Mouse (Mus musculus): Measurements from ENCODE around the gene Creld1. TPM values are rescaled to one million over a fixed set of nuclear protein-coding genes. Genes with fewer than 3 reads are reported as not detected.

The Creld1 gene
- total and polyA plus RNA-seq, 3 experiments = 5.9 to 26.7 TPM; not detected in 1

- Histone ChIP-seq H3K4me3 (ENCODE audit: control insufficient read depth in 1 of 2, insufficient read depth in 1 of 2, low read depth in 2 of 2, low read length in 2 of 2) (no peak overlapping the region), H3K4me1 (ENCODE audit: control insufficient read depth in 1 of 2, insufficient read depth in 2 of 2, low read length in 2 of 2) (peaks cover 3 to 15% of the 10 kb centered on the region in 2 experiments), H3K79me2 (ENCODE audit: control insufficient read depth, insufficient read depth, low read length, poor library complexity) (peaks cover 7% of the 10 kb centered on the region; the same call in 1 of the 2 replicates), H3K27ac (ENCODE audit: control insufficient read depth, low read depth, low read length) (no peak overlapping the region), H3K9me3 (replicated peaks; ENCODE audit: insufficient read depth, low read length) (no peaks in the 10 kb centered on the region), H3K36me3 (ENCODE audit: control insufficient read depth in 1 of 2, insufficient read depth in 2 of 2, low read length in 2 of 2) (peaks cover 8 to 17% of the 10 kb centered on the region in 2 experiments), H3K27me3 (ENCODE audit: control insufficient read depth in 1 of 2, insufficient read depth in 2 of 2, low read length in 2 of 2) (no peaks in the 10 kb centered on the region), H3K9ac (ENCODE audit: control insufficient read depth, low read depth, low read length, poor library complexity, severe bottlenecking) (no peak overlapping the region)
- no peak for DNase-seq (ENCODE audit: low read depth, low spot score)
- TF ChIP-seq EP300 (IDR thresholded peaks at IDR 0.05; ENCODE audit: low read depth in 1 of 2, low read length in 2 of 2) = no peak
- TF ChIP-seq MEF2A (IDR thresholded peaks at IDR 0.05; ENCODE audit: extremely low read depth, insufficient replicate concordance, low read depth, low read length, poor library complexity, severe bottlenecking) = no peak
- TF ChIP-seq POLR2A (IDR thresholded peaks at IDR 0.05; ENCODE audit: control insufficient read depth in 1 of 2, insufficient read depth in 1 of 2, low read depth in 1 of 2, low read length in 2 of 2, poor library complexity in 1 of 2) = no peak
- TF ChIP-seq E2F4 (IDR thresholded peaks at IDR 0.05; ENCODE audit: borderline replicate concordance, low read depth, low read length) = no peak
- TF ChIP-seq SIN3A (IDR thresholded peaks at IDR 0.05; ENCODE audit: low read length) = no peak
- no peak for TF ChIP-seq POLR2AphosphoS2 (IDR thresholded peaks at IDR 0.05; ENCODE audit: low read length)
- TF ChIP-seq TBP (IDR thresholded peaks at IDR 0.05; ENCODE audit: low read depth, low read length) = no peak
- TF ChIP-seq CTCF (IDR thresholded peaks at IDR 0.05 in 2 of 3, conservative IDR thresholded peaks at IDR 0.05 in 1 of 3; ENCODE audit: control insufficient read depth in 1 of 3, insufficient read depth in 1 of 3, low read depth in 2 of 3, low read length in 3 of 3, poor library complexity in 1 of 3, severe bottlenecking in 1 of 3) = no peak
- no peak for TF ChIP-seq USF1 (IDR thresholded peaks at IDR 0.05; ENCODE audit: low read depth, low read length)
- no peak for TF ChIP-seq TCF12 (IDR thresholded peaks at IDR 0.05; ENCODE audit: low read depth, low read length)
- TF ChIP-seq JUND (IDR thresholded peaks at IDR 0.05; ENCODE audit: low read depth, low read length) = no peak
- TF ChIP-seq MAX (IDR thresholded peaks at IDR 0.05; ENCODE audit: low read length) = no peak
Measured at GRCm38 (mm10) chr6:113522310-113522709, 39.2 kb downstream of the Creld1 start.

- no peak for DNase-seq (ENCODE audit: low read depth, low spot score)
- Histone ChIP-seq H3K27ac (ENCODE audit: control insufficient read depth, low read depth, low read length) (no peak overlapping the region), H3K79me2 (ENCODE audit: control insufficient read depth, insufficient read depth, low read length, poor library complexity) (peaks cover 13% of the 10 kb centered on the region; the same call in 1 of the 2 replicates), H3K36me3 (ENCODE audit: control insufficient read depth in 1 of 2, insufficient read depth in 2 of 2, low read length in 2 of 2) (peaks cover 6 to 17% of the 10 kb centered on the region in 2 experiments), H3K4me3 (ENCODE audit: control insufficient read depth in 1 of 2, insufficient read depth in 1 of 2, low read depth in 2 of 2, low read length in 2 of 2) (no peak overlapping the region), H3K27me3 (ENCODE audit: control insufficient read depth in 1 of 2, insufficient read depth in 2 of 2, low read length in 2 of 2) (no peaks in the 10 kb centered on the region), H3K9me3 (replicated peaks; ENCODE audit: insufficient read depth, low read length) (no peaks in the 10 kb centered on the region), H3K4me1 (ENCODE audit: control insufficient read depth in 1 of 2, insufficient read depth in 2 of 2, low read length in 2 of 2) (peaks cover 3 to 6% of the 10 kb centered on the region in 2 experiments; a peak in 3 of 4 replicates), H3K9ac (ENCODE audit: control insufficient read depth, low read depth, low read length, poor library complexity, severe bottlenecking) (no peak overlapping the region)
- no peak for TF ChIP-seq GABPA (IDR thresholded peaks at IDR 0.05; ENCODE audit: low read depth, low read length)
- no peak for TF ChIP-seq TCF12 (IDR thresholded peaks at IDR 0.05; ENCODE audit: low read depth, low read length)
- no peak for TF ChIP-seq NELFE (IDR thresholded peaks at IDR 0.05; ENCODE audit: low read depth, low read length)
- no peak for TF ChIP-seq MAFK (IDR thresholded peaks at IDR 0.05; ENCODE audit: borderline replicate concordance, low read depth, low read length)
- no peak for TF ChIP-seq UBTF (IDR thresholded peaks at IDR 0.05; ENCODE audit: borderline replicate concordance, insufficient read depth, low read depth, low read length)
- TF ChIP-seq MYB (IDR thresholded peaks at IDR 0.05; ENCODE audit: low read depth, low read length) = no peak
- no peak for TF ChIP-seq POLR2A (IDR thresholded peaks at IDR 0.05; ENCODE audit: control insufficient read depth in 1 of 2, insufficient read depth in 1 of 2, low read depth in 1 of 2, low read length in 2 of 2, poor library complexity in 1 of 2)
- TF ChIP-seq ZC3H11A (IDR thresholded peaks at IDR 0.05; ENCODE audit: low read depth, low read length) = no peak
- no peak for TF ChIP-seq SMC3 (IDR thresholded peaks at IDR 0.05; ENCODE audit: low read depth, low read length)
- TF ChIP-seq MAZ (IDR thresholded peaks at IDR 0.05; ENCODE audit: low read depth, low read length) = no peak
- no peak for TF ChIP-seq CHD1 (IDR thresholded peaks at IDR 0.05; ENCODE audit: low read depth, low read length)
- no peak for TF ChIP-seq ELF1 (IDR thresholded peaks at IDR 0.05; ENCODE audit: low read depth, low read length)
- no peak for TF ChIP-seq MYC (IDR thresholded peaks at IDR 0.05; ENCODE audit: low read depth, low read length)
- no peak for TF ChIP-seq TBP (IDR thresholded peaks at IDR 0.05; ENCODE audit: low read depth, low read length)
- no peak for TF ChIP-seq MAX (IDR thresholded peaks at IDR 0.05; ENCODE audit: low read length)
- no peak for TF ChIP-seq RAD21 (IDR thresholded peaks at IDR 0.05; ENCODE audit: low read depth, low read length)
Measured at GRCm38 (mm10) chr6:113523420-113523819, 40.3 kb downstream of the Creld1 start.
